Mouse (Mus musculus) brain, embryonic 18.5 days (tissue): ENCODE data around the gene Ryr1.

Experiments
- DNase-seq: peaks from one replicate; pipeline ENCODE4 v3.0.0-alpha.2; 2012; ENCODE audit warnings: low read depth, low spot score

Ryr1 gene

DNA sequence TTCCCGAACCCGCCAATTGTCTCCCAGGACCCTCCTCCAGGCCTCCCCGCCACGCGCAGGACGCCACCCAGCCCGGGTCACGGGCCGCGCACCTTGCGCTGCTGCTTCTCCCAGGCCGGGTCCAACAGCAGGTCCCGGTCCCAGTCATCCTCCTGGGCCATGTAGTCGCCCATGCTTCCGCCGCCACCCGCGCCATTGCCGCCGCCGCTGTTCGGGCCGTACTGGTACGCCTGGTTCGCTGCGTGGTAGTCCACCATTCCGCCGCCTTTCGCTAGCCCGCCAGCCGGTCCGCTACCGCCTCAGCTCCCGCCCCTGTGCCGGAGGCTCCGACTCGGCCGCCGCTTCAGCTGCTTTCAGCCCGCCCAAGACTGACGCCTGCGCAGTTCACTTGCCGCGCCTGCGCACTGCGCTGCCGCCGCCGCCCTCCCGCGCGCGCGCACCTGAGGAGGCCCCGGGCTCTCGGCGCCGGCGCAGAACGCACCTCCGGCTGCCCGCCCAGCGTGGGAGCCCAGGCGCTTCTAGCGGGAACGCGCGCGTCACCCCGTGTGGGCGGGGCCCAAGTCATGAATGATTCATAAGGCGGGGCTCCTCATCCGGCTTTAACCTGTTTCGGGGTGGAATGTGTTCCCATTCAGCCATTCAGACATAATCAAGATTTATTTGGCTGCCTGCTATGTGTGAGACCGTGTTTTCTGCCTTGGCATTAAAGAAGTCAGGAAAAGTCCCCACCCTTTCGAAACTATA, 162.9 kb downstream of the Ryr1 start, which contains the start of gene Actn4:
TSS of gene Actn4 (minus strand) at position 414 of the 744 bp plus-strand sequence.
- DNase-seq = peak; percentile 93

- no peak for DNase-seq
Measured at GRCm38 (mm10) chr7:28961584-28961926, 163.4 kb downstream of the Ryr1 start.

GRCm38 (mm10) chr7:28960354-28961046, 164.5 kb downstream of the Ryr1 start:
- no peak for DNase-seq

GRCm38 (mm10) chr7:28959505-28960045, 165.4 kb downstream of the Ryr1 start:
- no peak for DNase-seq

DNA sequence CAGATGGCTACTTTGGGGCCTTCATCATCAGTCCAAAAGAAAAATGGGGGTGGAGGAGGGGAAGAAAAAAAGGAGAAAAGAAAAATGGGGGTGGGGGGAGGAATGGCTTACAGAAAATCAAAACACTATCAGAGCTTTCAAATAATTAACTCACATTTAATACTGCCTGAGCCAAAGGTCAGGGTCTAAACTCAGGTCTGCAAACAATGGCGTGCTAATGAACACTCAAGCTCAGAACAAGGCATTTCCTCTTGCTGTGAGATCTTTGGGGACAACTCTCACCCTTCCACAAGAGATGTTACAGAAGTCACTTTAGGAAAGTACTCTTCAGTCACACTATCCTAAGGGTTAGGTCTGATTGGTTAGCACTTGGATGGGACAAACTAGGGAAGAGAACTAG, 166.2 kb downstream of the Ryr1 start:
- no peak for DNase-seq

DNA sequence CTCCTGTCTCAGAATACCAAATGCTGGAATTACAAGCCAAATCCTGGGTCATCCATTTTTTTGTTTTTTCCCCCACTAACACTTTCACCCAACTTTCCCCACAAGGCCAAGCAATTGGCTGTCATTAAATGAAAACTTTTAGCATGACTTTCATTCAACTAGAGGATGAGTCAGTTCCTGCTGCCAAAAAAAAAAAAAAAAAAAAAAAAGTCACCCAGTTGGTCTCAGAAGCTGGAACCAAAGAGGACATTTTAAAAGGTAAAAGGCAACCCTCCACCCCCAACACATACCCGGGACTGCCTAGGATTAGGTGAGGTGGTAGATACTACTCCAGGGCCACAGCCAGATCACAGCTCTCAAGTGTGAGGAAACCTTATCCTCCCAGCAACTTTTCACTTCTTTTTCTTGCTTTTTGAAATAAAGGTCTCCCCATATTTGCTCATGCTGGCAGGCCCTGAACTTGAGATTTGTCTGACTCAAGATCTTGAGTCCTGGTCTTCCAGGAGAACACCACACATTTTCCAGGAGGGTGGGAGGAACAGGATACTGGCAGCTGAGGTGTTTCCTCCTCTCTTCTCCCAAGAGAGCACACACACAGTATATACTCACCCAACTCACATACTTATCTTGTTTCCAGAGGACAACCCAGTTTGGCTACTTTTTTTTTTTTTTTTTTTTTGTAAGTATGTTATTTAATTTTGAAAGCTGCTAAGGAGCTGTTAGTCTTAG, 166.8 kb downstream of the Ryr1 start:
- no peak for DNase-seq

DNA sequence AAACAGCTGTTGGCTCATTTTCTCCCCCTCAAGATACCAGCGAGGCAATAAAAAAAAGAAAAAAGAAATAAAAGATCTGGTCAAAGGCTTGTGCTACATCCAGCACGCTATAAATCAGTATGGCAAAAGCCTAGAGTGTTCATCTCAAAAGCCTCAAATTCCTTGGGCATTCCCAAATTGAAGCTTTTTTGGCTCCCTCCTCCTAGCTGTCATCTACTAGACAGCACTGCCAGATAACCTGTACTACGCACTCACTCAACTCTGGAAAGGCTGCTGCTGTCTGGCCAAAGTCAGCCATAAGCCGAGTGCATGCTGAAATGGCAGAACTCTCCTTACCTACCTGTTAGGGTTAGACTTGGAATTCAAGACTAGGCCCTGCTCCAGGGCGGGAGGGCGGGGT, 167.7 kb downstream of the Ryr1 start:
- no peak for DNase-seq

DNA sequence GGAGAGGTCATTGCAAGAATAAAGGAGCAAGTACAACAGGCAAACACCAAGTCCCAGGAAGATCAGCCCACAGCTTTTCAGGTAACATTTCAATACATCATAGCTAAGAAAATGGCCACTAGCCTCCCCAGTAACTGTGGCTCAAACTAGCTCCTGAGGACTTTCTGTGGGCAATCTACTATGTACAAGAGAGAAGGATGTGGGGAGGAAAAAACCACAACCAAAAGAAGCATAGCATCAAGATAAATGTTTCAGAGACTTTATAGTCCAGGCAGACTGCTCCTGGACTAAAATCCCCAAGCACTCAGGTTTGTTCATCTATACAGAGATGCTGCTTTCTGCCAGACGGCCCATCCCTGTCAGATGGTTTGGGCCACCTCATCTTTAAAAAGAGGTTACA, 168.7 kb downstream of the Ryr1 start:
- DNase-seq = no peak

DNA sequence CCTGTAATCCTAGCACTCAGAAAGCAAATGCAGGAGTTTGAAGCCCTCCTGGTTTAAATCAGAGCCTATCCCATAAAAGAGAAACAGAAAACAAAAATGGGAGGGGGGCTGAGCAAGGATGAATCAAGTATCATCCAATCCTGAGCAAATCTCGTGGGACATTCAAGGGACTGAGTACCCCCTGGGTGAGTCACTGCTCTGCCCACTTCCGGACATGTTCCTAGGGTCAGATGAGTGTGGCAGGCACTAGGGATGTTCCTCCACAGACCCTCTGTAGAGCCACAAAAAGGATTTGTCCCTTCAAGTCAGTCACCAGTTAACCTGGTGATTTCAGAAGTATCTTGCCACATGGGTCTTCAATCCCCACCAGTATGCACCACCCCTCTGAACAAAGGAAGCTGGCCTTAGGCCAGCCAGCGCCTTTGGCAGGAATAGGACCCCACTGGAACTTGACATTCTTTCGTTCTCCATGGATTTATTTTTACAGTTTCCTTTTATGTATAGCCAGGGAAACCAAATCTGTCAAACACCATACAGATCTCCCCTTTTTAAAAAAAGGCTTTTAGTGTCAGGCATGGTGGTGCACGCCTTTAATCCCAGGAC, 169.6 kb downstream of the Ryr1 start:
- no peak for DNase-seq

DNA sequence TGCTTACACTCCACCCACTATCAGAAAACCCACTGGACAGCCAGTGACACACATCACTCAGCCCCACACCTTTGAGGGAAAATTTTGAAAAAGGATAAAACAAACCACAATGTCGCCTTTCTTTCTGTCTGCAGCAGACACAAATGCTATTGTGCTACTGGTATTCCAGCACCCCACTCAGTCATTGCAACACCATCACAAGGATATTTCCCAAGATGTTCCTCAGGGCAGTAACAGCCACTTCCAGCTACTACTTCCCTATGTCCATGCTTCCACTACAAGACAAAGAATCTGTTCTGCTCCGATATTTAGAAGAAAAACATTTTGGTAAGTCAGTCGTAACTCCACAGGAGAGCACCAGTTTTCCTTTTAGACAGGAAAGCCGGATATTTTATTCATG, 170.2 kb downstream of the Ryr1 start:
- DNase-seq = no peak

- DNase-seq = no peak
Measured at GRCm38 (mm10) chr7:28953476-28954376, 171.3 kb downstream of the Ryr1 start.
